ENCODE assay signal across 8 mouse cellular contexts in the genomic region with DNA sequence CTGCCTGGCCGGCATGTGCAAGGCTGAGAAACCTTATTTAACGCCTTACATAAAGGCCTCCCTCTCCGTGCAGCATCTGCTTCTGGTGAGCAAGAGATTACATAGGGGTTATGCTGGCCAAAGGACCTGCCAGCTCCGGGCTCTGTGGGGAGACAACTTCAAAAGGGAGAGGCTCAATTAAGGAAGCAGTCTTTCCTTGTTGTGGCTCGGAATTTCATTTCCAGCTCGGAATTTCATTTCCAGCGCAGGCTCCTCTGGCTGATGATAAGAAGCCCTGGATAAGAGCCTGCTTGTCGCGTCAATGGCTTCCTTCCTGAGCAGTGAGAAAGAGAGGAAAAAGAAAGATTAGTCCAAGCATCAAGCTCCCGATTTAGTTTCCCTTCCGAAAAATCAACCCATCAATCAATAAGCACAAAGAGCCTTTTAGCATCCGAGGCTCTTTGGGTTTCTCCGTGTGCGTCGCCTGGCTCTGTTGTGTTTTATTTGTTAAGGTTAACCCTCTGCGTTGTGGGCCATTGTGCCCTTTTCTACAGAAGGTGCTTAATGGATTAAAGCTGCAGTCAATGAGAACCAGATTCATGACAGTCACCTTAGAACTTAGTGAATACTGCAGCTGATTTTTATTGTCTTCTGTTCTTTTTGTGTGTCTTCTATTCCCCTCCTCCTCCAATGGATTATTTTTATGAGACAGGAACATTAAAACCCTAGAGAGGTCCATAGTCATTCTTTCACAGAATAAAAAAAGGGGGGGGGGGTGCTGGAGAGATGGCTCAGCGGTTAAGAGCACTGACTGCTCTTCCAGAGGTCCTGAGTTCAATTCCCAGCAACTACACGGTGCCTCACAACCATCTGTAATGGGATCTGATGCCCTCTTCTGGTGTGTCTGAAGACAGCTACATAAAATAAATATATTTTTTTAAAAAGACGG.
DNase-seq lines count a peak whose midpoint lies in the region; ATAC-seq and TF ChIP-seq lines count a peak whose summit lies in the region.

No protein-coding gene starts in this region.

- ATAC-seq in forebrain, embryonic 16.5 days, result peak; percentile 82
- ATAC-seq in hindbrain, embryonic 11.5 days (ENCODE audit: low FRiP score), result peak; percentile 73
- peak; percentile 72 for ATAC-seq in limb, embryonic 13.5 days (ENCODE audit: low FRiP score, low read depth)

- H3K9me3 ChIP-seq in forebrain, embryonic 16.5 days (ENCODE audit: control insufficient read depth, low read length), result no peaks in the 10 kb centered on the region
- H3K9me3 ChIP-seq in hindbrain, embryonic 11.5 days (ENCODE audit: control insufficient read depth, low read length), result no peaks in the 10 kb centered on the region
- no peaks in the 10 kb centered on the region for H3K9me3 ChIP-seq in limb, embryonic 13.5 days

- peak overlapping the region; percentile 74 for H3K27ac ChIP-seq in forebrain, embryonic 16.5 days (ENCODE audit: low read length)
- peak overlapping the region; percentile 54 for H3K27ac ChIP-seq in hindbrain, embryonic 11.5 days (ENCODE audit: low read depth, low read length)
- H3K27ac ChIP-seq in limb, embryonic 13.5 days, result peak overlapping the region; percentile 61; the same call in 1 of the 2 replicates

- H3K27me3 ChIP-seq in forebrain, embryonic 16.5 days (replicated peaks; ENCODE audit: control insufficient read depth, insufficient read depth, low read length), result no peaks in the 10 kb centered on the region
- no peaks in the 10 kb centered on the region for H3K27me3 ChIP-seq in hindbrain, embryonic 11.5 days (ENCODE audit: control insufficient read depth, insufficient read depth, low read length)
- H3K27me3 ChIP-seq in limb, embryonic 13.5 days, result no peaks in the 10 kb centered on the region
- H3K27me3 ChIP-seq in myocyte (ENCODE audit: control insufficient read depth, insufficient read depth, insufficient read length), result no peaks in the 10 kb centered on the region

- no peak for TF ChIP-seq POLR2A in myocyte (IDR thresholded peaks at IDR 0.05; ENCODE audit: insufficient read length, low read depth)

- peak; percentile 10 for DNase-seq in ovary, postnatal 36 days (ENCODE audit: low spot score)
- DNase-seq in ovary, postnatal 10 days (ENCODE audit: low spot score), result no peak
- DNase-seq in hindbrain, embryonic 11.5 days (ENCODE audit: low spot score), result peak; percentile 55
- no peak for DNase-seq in thymus, postnatal 0 days (ENCODE audit: low spot score)
- DNase-seq in layer of hippocampus, adult 9-10 months (ENCODE audit: low spot score), result no peak

- H3K4me3 ChIP-seq in forebrain, embryonic 16.5 days (replicated peaks; ENCODE audit: low read length), result peak overlapping the region; percentile 11
- no peak overlapping the region for H3K4me3 ChIP-seq in hindbrain, embryonic 11.5 days (ENCODE audit: low read depth, low read length)
- H3K4me3 ChIP-seq in limb, embryonic 13.5 days, result peak overlapping the region; percentile 17; the same call in 1 of the 2 replicates
- H3K4me3 ChIP-seq in myocyte, result no peak overlapping the region

- H3ac ChIP-seq in myocyte (ENCODE audit: control insufficient read depth, insufficient read length), result no peak overlapping the region

- peak overlapping the region; percentile 44 for H3K9ac ChIP-seq in forebrain, embryonic 16.5 days (replicated peaks; ENCODE audit: low read depth, low read length)
- no peak overlapping the region for H3K9ac ChIP-seq in hindbrain, embryonic 11.5 days (ENCODE audit: low read depth, low read length)
- H3K9ac ChIP-seq in limb, embryonic 13.5 days, result peak overlapping the region; percentile 21; the same call in 1 of the 2 replicates

- WGBS in forebrain, embryonic 16.5 days, result 4% methylated on average over 19 of the region's 19 CpGs
- WGBS in hindbrain, embryonic 11.5 days, result 8% methylated on average over 19 of the region's 19 CpGs
- WGBS in limb, embryonic 13.5 days, result 13% methylated on average over 19 of the region's 19 CpGs

- H3K79me2 ChIP-seq in myocyte (ENCODE audit: control insufficient read depth, insufficient read depth), result no peaks in the 10 kb centered on the region

- H3K4me2 ChIP-seq in forebrain, embryonic 16.5 days (ENCODE audit: low read length), result peak overlapping the region; percentile 39
- no peak overlapping the region for H3K4me2 ChIP-seq in hindbrain, embryonic 11.5 days (replicated peaks; ENCODE audit: low read depth, low read length)
- H3K4me2 ChIP-seq in limb, embryonic 13.5 days (replicated peaks), result peak overlapping the region; percentile 50
- H3K4me2 ChIP-seq in myocyte (ENCODE audit: low read depth), result peak overlapping the region; percentile 6

- no peaks in the 10 kb centered on the region for H3K36me3 ChIP-seq in forebrain, embryonic 16.5 days (ENCODE audit: control insufficient read depth, insufficient read depth)
- no peaks in the 10 kb centered on the region for H3K36me3 ChIP-seq in hindbrain, embryonic 11.5 days (ENCODE audit: control insufficient read depth, insufficient read depth, low read length)
- no peaks in the 10 kb centered on the region for H3K36me3 ChIP-seq in limb, embryonic 13.5 days
- H3K36me3 ChIP-seq in myocyte (ENCODE audit: control insufficient read depth, insufficient read depth), result no peaks in the 10 kb centered on the region

- peaks cover 12% of the 10 kb centered on the region for H3K4me1 ChIP-seq in forebrain, embryonic 16.5 days (replicated peaks; ENCODE audit: control insufficient read depth, insufficient read depth, low read length)
- H3K4me1 ChIP-seq in hindbrain, embryonic 11.5 days (replicated peaks; ENCODE audit: control insufficient read depth, insufficient read depth, low read length), result no peaks in the 10 kb centered on the region
- peaks cover 14% of the 10 kb centered on the region for H3K4me1 ChIP-seq in limb, embryonic 13.5 days

TF ChIP-seq in myocyte, 11 proteins besides CTCF, POLR2A, EP300 and RAD21:
- TF ChIP-seq USF1 (IDR thresholded peaks at IDR 0.05; ENCODE audit: low read depth) (no peak), SRF (IDR thresholded peaks at IDR 0.05; ENCODE audit: control insufficient read depth, insufficient read length, low read depth) (no peak), E2F4 (IDR thresholded peaks at IDR 0.05; ENCODE audit: insufficient read depth) (no peak), MYOG (IDR thresholded peaks at IDR 0.05; ENCODE audit: control insufficient read depth in 1 of 3, insufficient read depth in 1 of 3, insufficient read length in 2 of 3, low read depth in 2 of 3) (no peak), MAX (IDR thresholded peaks at IDR 0.05; ENCODE audit: low read depth) (no peak), MYOD1 (IDR thresholded peaks at IDR 0.05; ENCODE audit: control insufficient read depth in 1 of 3, insufficient read length in 2 of 3, low read depth in 2 of 3) (no peak), REST (IDR thresholded peaks at IDR 0.05; ENCODE audit: insufficient read depth, insufficient read length) (no peak), TCF3 (IDR thresholded peaks at IDR 0.05; ENCODE audit: insufficient read length, low read depth) (no peak), CEBPB (IDR thresholded peaks at IDR 0.05; ENCODE audit: insufficient read depth, poor library complexity, severe bottlenecking) (no peak), TCF12 (IDR thresholded peaks at IDR 0.05; ENCODE audit: insufficient read depth, poor library complexity, severe bottlenecking) (no peak), POLR2AphosphoS2 (IDR thresholded peaks at IDR 0.05; ENCODE audit: insufficient read length, low read depth) (no peak)

Comparison
In these comparisons a context has a peak if more than half of its experiments do, and no peak if none do; other contexts are left out.
1. DNase-seq: peak in ovary, postnatal 36 days (single experiment) and hindbrain, embryonic 11.5 days (single experiment); none in ovary, postnatal 10 days (single experiment), thymus, postnatal 0 days (single experiment) and layer of hippocampus, adult 9-10 months (single experiment).
2. H3K4me3 ChIP-seq: peak in forebrain, embryonic 16.5 days (single experiment) and limb, embryonic 13.5 days (single experiment); none in hindbrain, embryonic 11.5 days (single experiment) and myocyte (single experiment).
3. Peak in every context shown above with its lines, with median percentiles within 50 percentile points of each other: ATAC-seq and H3K27ac ChIP-seq.